Mouse (Mus musculus): ENCODE measurements around the gene Cysrt1. TPM values are rescaled to one million over a fixed set of nuclear protein-coding genes. Genes with fewer than 3 reads are reported as not detected.
"Not testable (repeated sequence)": the region's sequence is repeated elsewhere in the genome, so short reads cannot be mapped to it uniquely, and the experiment has no call there.

Gene Cysrt1
- polyA plus RNA-seq, 1 experiment from 2014 or later: not detected

GRCm38 (mm10) chr2:25261870-25262269 is 19.6 kb upstream of the Cysrt1 start:
- WGBS: 43% methylated on average over 12 of the region's 12 CpGs
- H3K27ac ChIP-seq: peak overlapping the region; percentile 83
- H3K4me1 ChIP-seq: peaks cover 30% of the 10 kb centered on the region
- no peaks in the 10 kb centered on the region for H3K36me3 ChIP-seq
- no peak for DNase-seq (ENCODE audit: low spot score)
- H3K9me3 ChIP-seq: no peaks in the 10 kb centered on the region
- peak overlapping the region; percentile 80 for H3K4me3 ChIP-seq
- peaks cover 25% of the 10 kb centered on the region for H3K27me3 ChIP-seq (ENCODE audit: insufficient read depth, poor library complexity, severe bottlenecking)

GRCm38 (mm10) chr2:25258887-25259286 is 16.6 kb upstream of the Cysrt1 start:
- H3K4me3 ChIP-seq: no peak overlapping the region
- 41% methylated on average over 2 of the region's 2 CpGs for WGBS

GRCm38 (mm10) chr2:25257250-25257649 is 15.0 kb upstream of the Cysrt1 start:
- H3K9me3 ChIP-seq; H3K36me3 ChIP-seq; H3K27ac ChIP-seq; H3K4me3 ChIP-seq; H3K27me3 ChIP-seq (ENCODE audit: insufficient read depth, poor library complexity, severe bottlenecking); DNase-seq (ENCODE audit: low spot score): not testable (repeated sequence)
- WGBS: 79% methylated on average over 5 of the region's 5 CpGs
- peaks cover 13% of the 10 kb centered on the region for H3K4me1 ChIP-seq

More at GRCm38 (mm10) chr2:25258887-25259286, 16.6 kb upstream of the Cysrt1 start:
- Histone ChIP-seq H3K9me3 (no peaks in the 10 kb centered on the region), H3K4me1 (peaks cover 25% of the 10 kb centered on the region), H3K27me3 (ENCODE audit: insufficient read depth, poor library complexity, severe bottlenecking) (peaks cover 9% of the 10 kb centered on the region), H3K36me3 (no peaks in the 10 kb centered on the region), H3K27ac (no peak overlapping the region)
- no peak for DNase-seq (ENCODE audit: low spot score)

DNA sequence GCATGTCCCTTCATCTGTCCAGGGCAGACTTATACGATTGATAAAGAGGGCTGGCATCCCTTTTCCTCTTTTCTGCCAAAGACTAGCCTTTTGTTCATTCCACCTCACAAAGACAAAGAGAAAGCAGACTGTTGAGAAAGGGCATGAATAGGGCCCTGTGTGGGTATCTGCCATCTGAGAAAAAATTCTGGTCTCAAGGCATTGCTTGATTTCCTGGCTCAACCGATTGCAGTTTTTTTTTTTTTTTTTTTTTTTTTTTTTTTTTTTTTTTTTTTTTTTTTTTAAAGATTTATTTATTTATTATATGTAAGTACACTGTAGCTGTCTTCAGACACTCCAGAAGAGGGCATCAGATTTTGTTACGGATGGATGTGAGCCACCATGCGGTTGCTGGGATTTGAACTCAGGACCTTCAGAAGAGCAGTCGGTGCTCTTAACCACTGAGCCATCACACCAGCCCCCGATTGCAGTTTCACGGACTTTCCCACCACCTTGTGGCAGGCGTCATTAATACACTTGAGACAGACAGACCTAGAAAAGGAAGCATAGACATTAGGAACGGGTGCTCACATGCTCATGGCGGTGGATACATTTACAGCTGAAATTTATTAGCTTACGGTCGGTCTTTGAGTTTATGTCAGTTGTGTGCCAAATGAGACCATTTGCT is 14.3 kb upstream of the Cysrt1 start:
- H3K27ac ChIP-seq; DNase-seq (ENCODE audit: low spot score); H3K27me3 ChIP-seq (ENCODE audit: insufficient read depth, poor library complexity, severe bottlenecking); H3K9me3 ChIP-seq: not testable (repeated sequence)
- H3K4me3 ChIP-seq: peak overlapping the region; percentile 84
- peaks cover 13% of the 10 kb centered on the region for H3K4me1 ChIP-seq
- WGBS: 59% methylated on average over 12 of the region's 12 CpGs
- peaks cover 15% of the 10 kb centered on the region for H3K36me3 ChIP-seq

DNA sequence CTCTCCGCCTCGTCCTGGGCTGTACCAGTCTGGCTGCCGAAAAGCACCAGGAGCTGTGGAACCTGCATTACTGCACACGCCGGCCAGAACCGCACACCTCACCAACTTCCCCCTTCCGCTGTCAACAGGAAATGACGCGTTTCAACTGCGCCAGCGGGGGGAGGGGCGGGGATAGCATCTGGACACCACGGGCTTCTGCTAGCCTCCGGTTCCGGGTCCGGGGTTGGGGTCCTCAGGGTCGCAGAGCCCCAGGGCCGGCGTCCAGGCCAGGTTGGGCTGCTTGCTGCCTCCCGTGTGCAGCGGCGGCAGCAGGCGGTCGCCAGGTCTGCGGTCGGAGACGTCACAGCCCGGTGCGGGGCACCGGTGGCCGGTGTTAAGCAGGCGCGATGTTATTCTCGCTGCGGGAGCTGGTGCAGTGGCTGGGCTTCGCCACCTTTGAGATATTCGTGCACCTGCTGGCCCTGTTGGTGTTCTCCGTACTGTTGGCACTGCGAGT is 13.1 kb upstream of the Cysrt1 start, which contains the start of gene Tmem203:
Tmem203 (plus strand) TSS at position 156 of the 496 bp plus-strand sequence.
- peak within 1 kb of the TSS; percentile 84 for H3K4me3 ChIP-seq
- peak within 1 kb of the TSS; percentile 94 for H3K27ac ChIP-seq
- H3K36me3 ChIP-seq: peaks cover 26% of the 10 kb centered on the region
- DNase-seq (ENCODE audit: low spot score): peak; percentile 97
- peaks cover 13% of the 10 kb centered on the region for H3K4me1 ChIP-seq
- under 1% methylated on average over 39 of the region's 39 CpGs for WGBS
- no peaks in the 10 kb centered on the region for H3K27me3 ChIP-seq (ENCODE audit: insufficient read depth, poor library complexity, severe bottlenecking)
- H3K9me3 ChIP-seq: no peaks in the 10 kb centered on the region

GRCm38 (mm10) chr2:25252331-25252730 is 10.1 kb upstream of the Cysrt1 start:
- 90% methylated on average over 1 of the region's 1 CpGs for WGBS
- no peaks in the 10 kb centered on the region for H3K9me3 ChIP-seq

GRCm38 (mm10) chr2:25246183-25247072 is 4.2 kb upstream of the Cysrt1 start, which contains the start of gene AL732309.1:
TSS of gene AL732309.1 (minus strand) at chr2:25246863.
- Histone ChIP-seq H3K4me3 (no peak within 1 kb of the TSS), H3K36me3 (peaks cover 61% of the 10 kb centered on the region), H3K27ac (no peak within 1 kb of the TSS), H3K9me3 (no peaks in the 10 kb centered on the region), H3K27me3 (ENCODE audit: insufficient read depth, poor library complexity, severe bottlenecking) (peaks cover 30% of the 10 kb centered on the region), H3K4me1 (peaks cover 17% of the 10 kb centered on the region)
- no peak for DNase-seq (ENCODE audit: low spot score)
- 81% methylated on average over 10 of the region's 10 CpGs for WGBS

More at GRCm38 (mm10) chr2:25252331-25252730, 10.1 kb upstream of the Cysrt1 start:
- Histone ChIP-seq H3K27ac (no peak overlapping the region), H3K4me1 (peaks cover 13% of the 10 kb centered on the region), H3K27me3 (ENCODE audit: insufficient read depth, poor library complexity, severe bottlenecking) (no peaks in the 10 kb centered on the region), H3K36me3 (peaks cover 56% of the 10 kb centered on the region), H3K4me3 (no peak overlapping the region)
- DNase-seq (ENCODE audit: low spot score): no peak

DNA sequence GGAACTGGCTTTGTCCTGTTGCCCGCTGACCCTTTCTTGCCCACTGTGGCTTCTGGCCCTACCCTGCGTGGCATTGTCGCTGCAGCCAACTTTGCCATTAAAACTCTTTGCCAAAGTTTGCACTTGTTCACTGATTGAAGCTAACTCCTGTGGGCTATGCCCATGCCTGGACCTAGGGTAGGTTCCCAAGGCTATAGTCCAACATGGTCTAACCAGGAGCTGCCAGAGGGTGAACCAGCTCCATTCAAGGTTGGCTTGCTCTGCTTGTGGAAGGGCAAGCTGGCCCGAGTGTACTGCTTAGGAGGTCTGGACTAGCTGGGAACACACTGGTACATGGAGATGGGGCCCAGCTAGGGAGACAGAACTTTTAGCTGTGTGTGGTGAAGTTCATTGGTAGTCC is 1.9 kb upstream of the Cysrt1 start:
- Histone ChIP-seq H3K27ac (no peak overlapping the region), H3K36me3 (peaks cover 39% of the 10 kb centered on the region), H3K27me3 (ENCODE audit: insufficient read depth, poor library complexity, severe bottlenecking) (peaks cover 37% of the 10 kb centered on the region), H3K9me3 (no peaks in the 10 kb centered on the region), H3K4me3 (no peak overlapping the region), H3K4me1 (peaks cover 30% of the 10 kb centered on the region)
- WGBS: 85% methylated on average over 4 of the region's 4 CpGs
- DNase-seq (ENCODE audit: low spot score): no peak

- H3K36me3 ChIP-seq: peaks cover 31% of the 10 kb centered on the region
- H3K4me3 ChIP-seq: peak overlapping the region; percentile 70; the same call in 1 of the 2 replicates
- H3K4me1 ChIP-seq: peaks cover 30% of the 10 kb centered on the region
- no peak overlapping the region for H3K27ac ChIP-seq
- 80% methylated on average over 8 of the region's 8 CpGs for WGBS
- peaks cover 37% of the 10 kb centered on the region for H3K27me3 ChIP-seq (ENCODE audit: insufficient read depth, poor library complexity, severe bottlenecking)
- no peak for DNase-seq (ENCODE audit: low spot score)
- no peaks in the 10 kb centered on the region for H3K9me3 ChIP-seq
Measured at GRCm38 (mm10) chr2:25243342-25243741, 1.1 kb upstream of the Cysrt1 start.

DNA sequence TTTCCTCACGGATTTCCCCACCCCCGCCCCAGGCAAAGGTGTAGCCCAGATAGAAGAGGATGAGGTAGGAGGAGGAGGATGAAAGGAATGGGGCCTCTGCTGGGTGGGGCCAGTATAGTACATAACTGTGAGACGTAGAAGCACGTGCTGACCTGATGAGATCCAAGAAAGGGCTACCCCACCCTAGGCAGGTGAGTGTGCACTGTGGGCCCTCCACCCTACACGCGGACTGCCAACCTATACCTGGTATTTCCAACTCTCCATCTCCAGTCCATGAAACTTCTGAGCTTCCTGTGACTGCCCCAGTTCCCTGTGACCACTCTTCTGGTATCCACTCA is 845 bp downstream of the Cysrt1 start:
- Histone ChIP-seq H3K4me1 (peaks cover 34% of the 10 kb centered on the region), H3K4me3 (peak overlapping the region; percentile 70), H3K36me3 (peaks cover 16% of the 10 kb centered on the region; the same call in 1 of the 2 replicates), H3K27me3 (ENCODE audit: insufficient read depth, poor library complexity, severe bottlenecking) (peaks cover 49% of the 10 kb centered on the region), H3K27ac (no peak overlapping the region), H3K9me3 (no peaks in the 10 kb centered on the region)
- no peak for DNase-seq (ENCODE audit: low spot score)
- WGBS: 23% methylated on average over 6 of the region's 6 CpGs

DNA sequence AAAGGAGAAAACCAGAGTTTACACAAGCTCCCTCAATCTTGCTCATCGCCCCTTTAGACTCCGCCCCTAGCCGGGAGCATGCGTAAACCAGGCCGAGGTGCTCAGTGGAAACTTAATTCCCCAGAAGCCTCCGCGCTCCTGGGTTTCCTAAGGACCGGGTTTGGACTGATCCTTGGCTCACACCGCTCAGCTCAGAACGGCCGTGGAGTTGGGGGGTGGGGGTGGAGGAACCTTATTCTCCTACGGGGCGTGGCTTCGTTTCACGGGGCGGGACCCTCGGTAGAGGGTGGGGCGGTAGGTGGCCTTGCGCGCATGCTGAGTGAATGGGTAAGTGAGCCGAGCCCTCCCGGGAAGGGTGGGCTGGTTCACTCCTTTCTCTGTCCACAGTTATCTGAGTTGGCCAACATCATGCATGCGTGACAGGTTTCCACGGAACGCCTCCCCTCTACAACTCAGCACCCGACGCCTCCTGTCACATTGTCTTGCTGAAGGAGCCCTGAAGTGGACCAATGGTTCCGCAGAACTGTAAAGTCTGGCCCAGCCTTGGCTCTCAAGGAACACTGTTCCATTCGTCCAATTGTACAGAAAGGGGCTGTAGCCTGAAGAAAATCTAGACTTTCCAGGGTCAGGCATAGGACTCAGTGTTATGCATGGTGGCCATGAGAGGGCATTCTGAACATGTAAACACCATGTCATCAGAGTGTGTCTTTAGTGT is 1.4 kb downstream of the Cysrt1 start:
- peaks cover 11% of the 10 kb centered on the region; the same call in 1 of the 2 replicates for H3K36me3 ChIP-seq
- peak overlapping the region; percentile 78 for H3K27ac ChIP-seq
- H3K9me3 ChIP-seq: no peaks in the 10 kb centered on the region
- H3K4me3 ChIP-seq: peak overlapping the region; percentile 70
- H3K4me1 ChIP-seq: peaks cover 36% of the 10 kb centered on the region
- peak; percentile 90 for DNase-seq (ENCODE audit: low spot score)
- peaks cover 55% of the 10 kb centered on the region for H3K27me3 ChIP-seq (ENCODE audit: insufficient read depth, poor library complexity, severe bottlenecking)
- 2% methylated on average over 29 of the region's 29 CpGs for WGBS

- H3K27ac ChIP-seq: peak overlapping the region; percentile 78
- H3K9me3 ChIP-seq: no peaks in the 10 kb centered on the region
- H3K4me3 ChIP-seq: peak overlapping the region; percentile 70
- H3K4me1 ChIP-seq: peaks cover 36% of the 10 kb centered on the region
- WGBS: 48% methylated on average over 8 of the region's 8 CpGs
- H3K27me3 ChIP-seq (ENCODE audit: insufficient read depth, poor library complexity, severe bottlenecking): peaks cover 60% of the 10 kb centered on the region
- H3K36me3 ChIP-seq: peaks cover 6% of the 10 kb centered on the region; the same call in 1 of the 2 replicates
- no peak for DNase-seq (ENCODE audit: low spot score)
Measured at GRCm38 (mm10) chr2:25240310-25240709, 1.9 kb downstream of the Cysrt1 start.

Measured in heart, embryonic 10.5 days (tissue).